In genomic region chr6:108212881-108213295, GRCm38 (mm10) we compare ENCODE assay signal across 8 mouse cellular contexts. TPM values are rescaled to one million over a fixed set of nuclear protein-coding genes. Genes with fewer than 3 reads are reported as not detected.
DNase-seq lines count a peak whose midpoint lies in the region; ATAC-seq lines count a peak whose summit lies in the region.

Gene Itpr1 (plus strand): TSS chr6:108213096.

- DNase-seq in adrenal gland, adult (ENCODE audit: inconsistent age in 2 of 2, low spot score in 1 of 2) = peak; percentile 98 to 100
- DNase-seq in embryo, embryonic 10.5 days (ENCODE audit: low spot score) = peak; percentile 98
- DNase-seq in gastrocnemius, postnatal 14 days = peak; percentile 97
- DNase-seq in left cerebral cortex, postnatal 10 days (ENCODE audit: extremely low spot score in 1 of 2, low spot score in 2 of 2) = peak; percentile 97 to 98
- DNase-seq in right cerebral cortex, postnatal 25 days = peak; percentile 96
- peak; percentile 97 for DNase-seq in urinary bladder, postnatal 4 days (ENCODE audit: low spot score in 2 of 2)

- peak; percentile 97 for ATAC-seq in inflammation-experienced regulatory T-cells, adult 6 months
- peak; percentile 96 for ATAC-seq in megakaryocyte-erythroid progenitor cell, adult 5-6 weeks (replicated peaks; ENCODE audit: low FRiP score, low TSS enrichment, poor library complexity, severe bottlenecking)

- intact Hi-C loops in gastrocnemius, postnatal 14 days (cut with DNase I; ENCODE audit: low total_unique reads) = no loop called here
- intact Hi-C loops in left cerebral cortex, postnatal 10 days (cut with DNase I) = loop anchor here (10.0 kb wide), 2 partner anchors 118 to 132 kb away; no protein-coding TSS in a partner anchor

RNA-seq across cellular contexts. Expression of gene Itpr1, which starts in this region (rescaled TPM):
- total RNA-seq in gastrocnemius, postnatal 14 days (2021) = 10 to 100 TPM; 17.0 to 18.8 TPM
- polyA plus RNA-seq in inflammation-experienced regulatory T-cells, adult 6 months (2017; shearing (Covaris generic)) = 10 to 100 TPM; 15.3 to 18.8 (median 17.0) TPM
- total RNA-seq in left cerebral cortex, postnatal 10 days (2021) = 10 to 100 TPM; 88.2 to 89.7 TPM
- 24.8 and 25.7 TPM in 2 replicates for total RNA-seq in megakaryocyte-erythroid progenitor cell, adult 5-6 weeks (2014; fragmentation: Nextera tagmentation)
- 57.6 and 66.5 TPM in 2 replicates for total RNA-seq in megakaryocyte-erythroid progenitor cell, adult 5-6 weeks (2017)

Comparison
In these comparisons a context has a peak if more than half of its experiments do, and no peak if none do; other contexts are left out.
1. Peak in every context shown above with its lines: DNase-seq and ATAC-seq.